Mouse (Mus musculus): ENCODE data around the gene B3galnt2.
"Not testable (repeated sequence)": the region's sequence is repeated elsewhere in the genome, so short reads cannot be mapped to it uniquely, and the experiment has no call there.

The B3galnt2 gene

DNA sequence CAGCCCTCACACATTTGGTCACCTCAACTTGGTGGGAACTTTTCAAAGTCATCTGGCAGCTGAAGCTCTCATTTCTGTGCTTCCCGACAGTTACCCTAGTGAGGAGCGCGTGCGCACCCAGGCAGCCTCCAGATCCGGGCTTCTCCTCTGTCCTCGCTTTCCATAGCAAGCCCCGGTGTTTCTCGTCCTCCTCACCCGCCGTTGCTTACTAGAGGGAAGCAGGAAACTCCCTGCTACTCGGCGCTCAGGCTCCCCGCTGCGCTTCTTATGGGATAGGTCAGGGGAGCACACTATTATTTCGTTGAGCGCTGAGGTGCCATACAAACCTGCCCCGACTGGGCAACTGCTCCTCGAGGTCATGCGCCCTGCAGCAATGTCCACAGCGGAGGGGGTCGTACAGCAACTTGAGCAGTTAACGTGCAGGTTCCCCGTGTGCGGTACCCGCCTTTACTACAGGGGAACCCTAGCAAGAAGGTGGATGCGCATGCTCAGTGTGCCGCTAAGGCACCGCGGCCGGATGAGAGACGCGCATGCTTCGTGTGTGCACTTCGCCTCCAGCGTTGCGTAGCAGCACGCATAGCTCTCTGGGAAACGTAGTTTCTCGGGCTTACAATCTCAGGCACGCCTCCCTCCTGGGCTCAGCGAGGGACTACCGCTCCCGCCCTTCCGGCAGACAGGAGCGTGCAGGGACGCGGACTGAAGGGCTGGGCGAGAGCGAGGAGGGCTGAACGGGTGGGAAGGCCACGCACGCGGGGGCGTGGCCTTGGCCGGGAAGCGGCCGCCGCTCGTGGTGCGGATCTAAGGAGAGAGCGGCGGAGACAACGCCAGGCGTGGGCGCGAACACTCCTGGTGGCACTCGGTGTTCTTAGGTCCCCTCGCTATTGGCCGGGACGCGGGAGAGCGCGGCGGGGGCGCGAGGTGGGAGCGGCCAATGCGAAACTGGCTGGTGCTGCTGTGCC is at the start of gene B3galnt2:
Gene B3galnt2, plus strand, starts transcription at position 596 of the 959 bp plus-strand sequence.
- DNase-seq (ENCODE audit: low read depth, low spot score): peak; percentile 100

DNA sequence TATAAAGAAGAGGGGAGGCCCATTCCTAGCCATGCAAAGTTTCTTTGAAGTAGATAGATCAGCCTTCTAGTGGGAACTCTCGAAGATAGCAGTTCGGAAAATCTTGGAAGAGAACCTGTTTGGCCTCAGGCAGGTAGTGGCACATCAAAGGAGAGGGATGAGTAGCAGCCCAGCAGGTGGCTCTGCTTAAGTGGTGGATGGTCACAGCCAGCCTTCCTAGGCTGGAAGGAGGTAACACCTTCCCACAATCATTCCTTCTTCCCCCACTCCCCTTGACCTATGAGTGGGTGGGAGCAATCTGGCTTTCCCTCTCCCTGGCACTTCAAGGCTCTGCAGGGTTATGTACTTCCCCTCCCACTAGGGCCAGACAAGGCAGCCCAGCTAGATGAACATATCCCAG is 42.9 kb upstream of the B3galnt2 start:
- no peak for DNase-seq (ENCODE audit: low read depth, low spot score)

DNA sequence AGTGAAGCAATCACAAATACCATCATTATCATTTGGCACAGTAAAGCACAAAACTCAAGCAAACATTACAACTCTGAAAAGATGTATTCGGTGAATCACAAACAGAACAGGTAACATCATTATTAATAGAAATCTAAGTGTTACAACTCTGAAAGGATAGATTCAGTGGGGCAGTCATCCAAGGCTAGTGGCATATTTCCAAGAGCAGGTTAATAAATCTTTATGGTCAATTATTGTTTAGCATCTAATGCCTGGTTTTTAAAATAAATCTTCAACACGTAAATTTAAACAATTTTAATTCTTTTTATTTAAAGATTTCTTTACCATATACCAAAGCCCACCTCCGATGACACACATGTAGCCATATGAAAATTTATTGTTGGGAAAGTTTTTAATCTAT is 34.9 kb upstream of the B3galnt2 start:
- no peak for DNase-seq (ENCODE audit: low read depth, low spot score)

DNA sequence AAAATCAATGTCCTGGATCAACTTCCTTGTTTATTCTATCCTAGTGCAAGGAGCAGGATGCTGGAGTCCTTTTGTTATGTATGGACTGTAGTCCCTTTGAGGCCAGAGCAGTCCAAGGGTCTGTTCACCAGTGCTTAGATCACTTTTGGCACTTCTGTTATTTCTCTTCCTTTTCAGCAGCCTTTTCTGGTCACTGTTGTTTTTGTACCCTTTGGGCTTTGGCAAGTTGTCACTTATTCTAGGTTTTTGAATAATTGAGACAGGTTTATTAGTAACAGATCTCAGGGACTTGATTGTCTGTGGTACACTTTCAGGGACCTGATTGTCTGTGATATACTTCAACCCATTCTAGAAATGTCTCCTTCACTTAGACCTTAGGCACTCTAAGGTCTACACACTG is 31.7 kb upstream of the B3galnt2 start:
- DNase-seq (ENCODE audit: low read depth, low spot score): no peak

DNA sequence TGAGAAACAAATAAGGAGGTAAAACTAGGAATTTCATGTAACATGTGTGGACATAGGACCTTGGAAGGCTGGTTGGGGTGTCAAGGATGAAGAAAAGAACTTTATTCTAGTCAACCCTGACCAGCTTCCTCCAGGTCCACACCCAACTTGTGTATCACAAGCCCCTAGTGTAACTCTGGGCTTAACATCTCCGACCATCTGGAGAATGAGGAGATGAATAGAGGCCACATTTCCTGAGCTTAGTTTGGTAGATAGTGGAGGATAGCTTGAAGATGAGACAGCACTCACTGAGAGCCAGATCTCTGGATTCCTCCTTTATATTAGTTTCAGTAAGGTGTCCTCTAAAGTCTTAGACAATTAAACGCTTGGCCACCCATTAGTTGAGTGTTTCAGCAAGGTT is 24.3 kb upstream of the B3galnt2 start:
- no peak for DNase-seq (ENCODE audit: low read depth, low spot score)

DNA sequence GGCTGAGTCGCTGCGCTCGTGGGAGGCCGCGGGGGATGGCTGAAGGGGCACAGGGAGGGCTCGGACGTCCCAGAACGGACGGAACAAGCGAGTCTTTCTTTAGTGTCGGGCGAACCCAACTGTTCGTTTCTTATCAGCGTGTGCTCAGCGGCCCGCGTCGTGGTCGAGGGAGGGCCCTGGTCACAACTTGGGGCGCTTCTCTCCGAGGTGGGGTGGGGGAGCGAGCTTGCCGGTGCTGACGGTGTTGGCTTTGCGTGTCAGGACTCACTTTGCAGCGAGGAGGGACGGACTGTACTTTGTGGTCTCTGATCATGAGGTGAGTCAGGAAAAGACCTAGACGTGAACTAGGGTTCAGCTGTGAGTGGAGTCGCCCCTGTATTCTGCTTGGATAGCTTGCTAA is 662 bp downstream of the B3galnt2 start:
- no peak for DNase-seq (ENCODE audit: low read depth, low spot score)

DNA sequence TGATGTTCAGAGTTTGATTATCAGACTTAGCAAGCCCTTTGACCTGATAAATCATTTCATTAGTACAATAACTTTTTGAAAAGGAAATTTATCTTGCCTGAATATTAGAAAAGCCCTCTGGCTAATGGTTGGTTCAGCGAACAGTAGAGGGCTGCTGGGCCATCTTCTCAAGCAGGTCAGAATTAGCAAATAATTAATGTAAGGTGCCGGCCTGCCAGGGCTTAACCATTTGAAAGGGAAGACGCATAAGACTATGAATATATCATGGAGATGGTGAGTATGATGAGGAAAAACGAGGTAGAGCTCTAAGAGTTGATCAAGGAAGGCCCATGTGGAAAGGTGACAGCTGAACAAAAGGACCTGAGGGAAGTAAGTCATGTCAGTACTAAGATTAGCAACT is 2.4 kb downstream of the B3galnt2 start:
- DNase-seq (ENCODE audit: low read depth, low spot score): no peak

DNA sequence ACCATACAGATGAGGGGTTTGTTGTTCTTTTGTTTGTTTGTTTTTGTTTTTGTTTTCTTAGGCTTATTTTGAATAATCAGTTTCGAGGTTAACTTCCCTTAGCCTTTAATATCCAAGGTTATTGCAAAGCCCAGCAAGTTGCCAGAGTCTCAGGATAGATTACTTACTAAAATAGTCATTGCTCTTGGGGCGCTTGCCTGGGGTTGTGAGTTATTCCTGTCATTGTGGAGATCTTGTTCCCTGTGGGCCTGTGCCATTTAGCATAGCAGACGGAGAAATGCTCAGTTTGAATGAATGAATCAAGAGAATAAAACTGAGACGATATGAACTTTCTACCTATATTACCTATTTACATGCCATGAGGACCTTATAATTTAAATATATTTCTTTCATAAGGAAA is 5.9 kb downstream of the B3galnt2 start:
- no peak for DNase-seq (ENCODE audit: low read depth, low spot score)

DNA sequence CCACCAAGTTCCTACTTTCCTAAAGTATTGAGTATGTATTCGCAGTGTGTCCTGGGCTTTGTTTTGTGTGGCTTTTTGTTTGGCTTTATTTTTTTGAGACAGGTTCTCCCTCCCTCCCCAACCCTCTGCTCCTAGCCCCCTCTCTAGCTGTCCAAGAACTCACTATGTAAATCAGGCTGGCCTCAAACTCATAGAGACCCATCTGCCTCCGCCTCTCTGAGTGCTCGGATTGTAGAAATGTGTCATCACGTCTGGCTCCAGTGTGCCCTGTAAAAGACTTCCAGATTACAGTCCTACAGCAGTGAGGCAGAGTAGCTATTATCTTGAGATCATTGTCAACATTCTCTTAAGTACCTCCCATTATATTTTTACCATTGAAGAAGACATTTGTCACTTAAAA is 6.8 kb downstream of the B3galnt2 start:
- DNase-seq (ENCODE audit: low read depth, low spot score): no peak

DNA sequence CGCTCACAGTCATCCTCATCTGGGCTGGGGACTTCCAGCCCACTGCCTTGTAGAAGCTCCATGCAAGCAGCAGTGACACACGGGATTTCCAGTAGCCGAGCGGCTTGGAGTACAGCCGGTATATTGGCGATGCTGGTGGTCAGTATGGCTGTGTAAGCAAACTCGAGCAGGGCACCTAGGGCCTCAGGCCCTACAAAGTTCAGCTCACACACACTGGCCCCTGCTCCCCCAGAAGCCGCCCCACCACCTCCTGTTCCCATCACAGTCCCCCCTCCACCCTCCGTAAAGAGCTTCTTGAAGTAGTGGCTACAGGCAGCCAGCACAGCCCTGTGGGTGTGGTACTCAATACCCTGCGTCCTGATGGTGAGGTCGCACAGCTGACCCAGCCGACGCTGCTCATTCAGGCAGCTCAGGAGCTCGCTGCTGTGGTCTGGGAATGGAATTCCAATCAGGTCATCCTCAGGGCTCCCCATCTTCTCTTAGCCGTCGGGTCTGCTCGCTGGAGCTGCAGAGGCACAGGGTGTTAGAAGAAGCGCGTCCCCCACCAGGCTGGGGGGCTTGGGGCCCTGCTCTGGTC is 11.2 kb downstream of the B3galnt2 start:
- DNase-seq (ENCODE audit: low read depth, low spot score): no peak

DNA sequence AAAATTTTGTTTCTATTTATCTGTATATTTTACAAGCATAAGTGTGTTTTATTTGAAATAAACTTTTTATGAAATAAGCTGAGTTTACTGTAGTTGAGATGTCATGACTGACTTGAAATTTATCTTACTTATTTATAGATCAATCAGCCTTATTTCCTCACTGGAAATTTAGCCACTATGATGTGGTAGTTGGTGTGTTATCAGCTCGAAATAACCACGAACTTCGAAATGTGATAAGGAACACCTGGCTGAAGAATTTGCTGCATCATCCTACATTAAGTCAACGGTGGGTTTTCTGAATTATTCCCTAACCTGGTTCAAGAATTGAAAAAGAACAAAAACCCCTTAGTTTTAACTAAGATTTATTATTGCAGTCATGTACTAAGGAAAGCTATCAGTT is 11.9 kb downstream of the B3galnt2 start:
- no peak for DNase-seq (ENCODE audit: low read depth, low spot score)

DNA sequence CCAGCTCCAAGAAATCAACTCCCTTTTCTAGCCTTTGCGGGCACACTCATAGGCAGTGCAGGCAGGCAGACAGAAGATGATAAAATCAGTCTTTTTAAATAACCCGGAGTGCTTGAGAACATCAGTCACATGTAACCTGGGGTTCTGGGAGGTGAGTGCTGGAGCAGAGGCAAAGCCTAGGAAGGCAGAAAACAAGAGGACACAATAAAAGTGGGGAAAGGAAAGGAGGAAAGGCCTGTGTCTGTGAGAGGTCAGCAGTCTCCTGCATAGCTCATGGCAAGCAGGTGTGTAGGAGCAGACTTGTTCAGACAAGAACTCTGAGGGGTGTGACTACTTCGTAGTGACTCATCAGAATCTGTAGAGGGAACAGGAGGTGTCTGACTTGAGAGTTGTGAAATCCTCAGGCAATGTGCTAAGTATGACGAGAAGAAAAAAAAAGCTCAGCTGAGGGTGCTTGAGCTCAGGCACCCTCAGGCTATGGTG is 14.4 kb downstream of the B3galnt2 start:
- no peak for DNase-seq (ENCODE audit: low read depth, low spot score)

DNA sequence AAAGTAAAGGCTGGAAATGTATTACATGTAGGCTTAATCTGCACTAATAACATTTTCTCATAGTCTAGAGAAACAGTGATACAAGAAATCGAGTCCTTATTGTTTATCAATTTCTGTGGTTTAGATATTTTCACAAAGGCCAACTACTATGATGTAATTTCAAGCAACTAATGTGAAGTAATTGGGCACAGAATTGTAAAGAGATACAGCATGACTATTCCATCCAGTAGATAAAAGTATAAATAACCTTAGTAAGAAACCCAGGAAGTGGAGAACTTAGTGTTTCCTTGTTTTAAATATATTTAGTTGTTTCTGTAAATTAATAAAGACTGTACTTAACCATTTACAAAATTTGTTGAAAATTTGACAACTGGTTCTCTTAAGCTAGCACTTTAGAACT is 15.5 kb downstream of the B3galnt2 start:
- DNase-seq (ENCODE audit: low read depth, low spot score): no peak

DNA sequence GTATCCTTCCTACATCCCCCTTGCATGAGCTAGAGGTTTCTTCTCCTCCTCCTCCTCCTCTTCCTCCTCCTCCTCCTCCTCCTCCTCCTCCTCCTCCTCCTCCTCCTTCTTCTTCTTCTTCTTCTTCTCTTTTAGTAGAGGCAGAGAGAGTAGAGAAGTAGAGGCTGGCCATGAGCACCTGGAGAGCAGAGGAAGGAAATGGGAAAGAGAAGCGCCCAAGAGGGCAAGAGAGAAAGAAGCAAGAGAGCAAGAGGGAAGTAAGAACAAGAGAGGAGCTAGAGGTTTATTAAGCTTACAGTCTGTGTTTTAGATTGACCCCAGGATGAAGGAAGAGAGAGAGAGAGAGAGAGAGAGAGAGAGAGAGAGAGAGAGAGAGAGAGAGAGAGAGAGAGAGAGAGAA is 27.6 kb downstream of the B3galnt2 start:
- DNase-seq (ENCODE audit: low read depth, low spot score): not testable (repeated sequence)

DNA sequence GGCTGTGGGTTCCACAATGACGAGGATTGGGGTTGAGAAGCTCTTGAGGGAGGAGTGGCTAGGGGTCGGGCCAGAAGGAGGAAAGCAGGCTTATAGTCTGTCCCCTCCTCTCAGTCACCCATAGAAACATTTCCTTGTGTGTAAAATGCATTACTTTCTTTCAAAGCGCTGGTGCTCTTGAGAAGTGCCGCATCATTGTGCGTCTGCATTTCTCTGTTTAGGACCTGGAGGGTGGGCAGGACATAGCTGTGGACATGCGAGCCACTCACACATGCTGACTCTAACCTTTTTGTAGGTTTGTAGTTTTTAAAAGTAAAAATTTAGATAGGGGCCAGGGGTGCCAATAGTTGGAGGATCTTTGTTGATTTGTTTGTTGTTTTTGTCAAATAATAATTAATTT is 29.3 kb downstream of the B3galnt2 start:
- DNase-seq (ENCODE audit: low read depth, low spot score): no peak

DNA sequence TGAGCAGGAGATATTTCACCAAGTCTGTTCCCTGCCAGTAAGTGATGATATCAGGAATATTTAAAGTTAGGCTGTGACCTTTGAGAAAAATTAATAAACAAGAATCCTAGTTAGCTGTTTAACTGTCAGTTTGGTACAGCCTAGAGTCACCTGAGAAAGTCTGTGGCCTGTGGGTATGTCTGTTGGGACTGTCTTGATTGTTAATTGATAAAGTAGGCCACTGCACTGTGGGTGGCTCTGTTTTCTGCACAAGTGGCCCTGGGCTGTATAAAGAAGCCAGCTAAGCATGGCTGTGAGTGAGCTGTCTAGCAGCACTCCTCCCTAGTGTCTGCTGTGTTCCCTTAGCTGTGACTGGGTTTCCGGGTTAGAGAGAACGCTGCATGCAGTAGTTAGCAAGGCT is 34.9 kb downstream of the B3galnt2 start:
- DNase-seq (ENCODE audit: low read depth, low spot score): no peak

DNA sequence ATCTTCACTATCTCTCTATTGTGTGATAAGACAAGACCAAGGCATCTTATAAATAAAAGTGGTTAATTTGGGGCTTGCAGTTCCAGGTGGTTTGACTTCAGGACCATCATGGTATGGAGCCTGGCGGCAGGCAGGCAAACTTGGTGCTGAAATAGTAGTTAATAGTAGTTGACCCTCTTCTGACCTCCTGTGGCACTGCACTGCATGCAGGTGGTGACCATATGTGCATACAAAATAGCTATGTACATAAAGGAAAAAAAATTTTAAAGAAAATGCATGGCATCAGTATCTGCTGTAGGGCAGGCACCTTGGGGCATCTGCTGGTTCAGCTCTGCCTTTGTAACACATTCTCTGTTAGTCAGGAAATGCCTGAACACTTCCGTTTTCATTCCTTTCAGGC is 36.1 kb downstream of the B3galnt2 start:
- DNase-seq (ENCODE audit: low read depth, low spot score): no peak

DNA sequence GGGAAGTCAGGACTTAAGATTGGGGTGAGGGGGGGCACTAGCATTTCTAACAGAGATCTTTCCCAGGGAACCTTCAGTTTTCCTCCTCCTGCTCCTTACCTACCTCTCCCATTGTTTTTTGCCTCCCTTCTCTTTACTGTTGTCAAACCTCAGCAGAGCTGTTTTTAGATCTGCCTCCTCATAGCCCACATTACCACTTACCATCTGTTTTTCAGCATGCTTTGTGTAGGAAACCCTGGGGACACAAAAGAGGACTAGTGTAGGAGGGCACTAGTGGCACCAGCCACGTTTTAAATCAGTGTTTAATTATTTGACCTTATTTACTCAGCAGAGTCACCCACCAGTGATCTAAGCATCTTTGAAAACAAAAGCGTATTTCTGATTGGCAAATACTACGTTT is 38.8 kb downstream of the B3galnt2 start:
- no peak for DNase-seq (ENCODE audit: low read depth, low spot score)

DNA sequence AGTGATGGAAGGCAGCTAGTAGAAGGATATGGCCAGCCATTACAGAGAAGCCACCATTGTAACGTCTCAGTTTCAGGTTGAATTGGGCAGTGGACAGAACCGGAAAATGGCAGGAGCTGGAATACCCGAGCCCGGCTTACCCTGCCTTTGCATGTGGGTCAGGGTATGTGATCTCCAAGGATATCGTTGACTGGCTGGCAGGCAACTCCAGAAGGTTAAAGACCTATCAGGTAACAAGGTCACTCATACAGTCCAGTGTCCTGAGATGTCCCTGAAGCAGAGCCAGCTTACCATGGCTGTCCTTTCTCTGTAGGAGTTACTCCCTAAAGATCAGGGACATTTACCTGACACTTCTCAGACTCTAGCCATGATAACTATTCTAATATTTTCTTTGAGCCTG is 40.8 kb downstream of the B3galnt2 start:
- DNase-seq (ENCODE audit: low read depth, low spot score): no peak

DNA sequence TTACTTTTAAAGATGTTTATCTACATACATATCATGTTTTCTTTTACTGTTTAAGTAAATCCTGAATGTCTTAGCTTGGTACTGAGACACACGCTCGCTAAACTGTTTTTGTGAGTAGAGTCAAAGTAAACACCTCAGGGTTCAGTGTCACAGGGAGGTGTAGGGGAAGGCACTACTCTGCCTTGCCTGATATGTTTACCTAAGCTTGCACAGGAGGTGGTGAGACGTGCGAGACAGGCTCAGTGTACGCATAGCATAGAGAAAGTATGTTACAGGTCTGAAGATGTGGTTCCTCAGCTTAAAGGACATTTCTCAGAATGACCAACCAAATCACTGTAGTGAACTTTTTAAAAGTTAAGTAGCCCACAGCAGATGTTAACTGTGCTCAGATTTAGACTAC is 43.2 kb downstream of the B3galnt2 start:
- no peak for DNase-seq (ENCODE audit: low read depth, low spot score)

DNA sequence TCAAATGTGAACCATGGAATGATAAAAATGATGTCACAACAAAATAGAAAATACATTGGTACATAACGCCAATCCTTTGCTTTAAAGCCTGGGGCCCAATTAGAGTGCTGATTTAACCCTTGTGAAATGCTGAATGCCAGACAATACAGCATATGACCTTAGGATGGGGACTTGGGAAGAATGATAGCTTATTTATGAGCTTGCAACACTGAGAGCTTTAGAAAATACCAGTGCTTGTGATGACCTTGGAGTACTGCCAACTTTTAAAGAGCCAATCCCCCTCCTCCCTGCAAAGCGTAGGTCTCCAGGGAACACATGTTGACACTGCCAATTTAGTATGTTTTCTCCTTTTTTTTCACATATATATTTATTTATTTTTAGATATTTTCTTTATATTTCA is 48.4 kb downstream of the B3galnt2 start:
- DNase-seq (ENCODE audit: low read depth, low spot score): no peak

DNA sequence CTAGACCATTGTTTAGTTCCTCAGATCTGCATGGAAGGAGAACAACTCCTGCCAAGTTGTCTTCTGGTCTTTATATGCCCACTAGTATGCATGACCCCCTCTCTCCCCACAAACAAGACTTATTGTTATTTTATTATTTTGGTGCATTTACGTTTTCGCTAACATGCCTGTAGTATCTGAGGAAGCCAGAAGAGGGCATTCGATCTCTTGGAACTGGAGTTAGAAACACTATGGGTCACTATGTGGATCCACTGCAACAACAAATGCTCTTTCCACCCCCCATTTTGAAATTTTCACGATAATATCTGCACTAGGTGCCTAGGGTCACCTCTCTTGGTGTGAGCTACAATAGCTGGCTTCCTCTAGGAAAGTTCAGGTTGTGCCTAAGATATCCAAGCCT is 49.8 kb downstream of the B3galnt2 start:
- no peak for DNase-seq (ENCODE audit: low read depth, low spot score)

DNA sequence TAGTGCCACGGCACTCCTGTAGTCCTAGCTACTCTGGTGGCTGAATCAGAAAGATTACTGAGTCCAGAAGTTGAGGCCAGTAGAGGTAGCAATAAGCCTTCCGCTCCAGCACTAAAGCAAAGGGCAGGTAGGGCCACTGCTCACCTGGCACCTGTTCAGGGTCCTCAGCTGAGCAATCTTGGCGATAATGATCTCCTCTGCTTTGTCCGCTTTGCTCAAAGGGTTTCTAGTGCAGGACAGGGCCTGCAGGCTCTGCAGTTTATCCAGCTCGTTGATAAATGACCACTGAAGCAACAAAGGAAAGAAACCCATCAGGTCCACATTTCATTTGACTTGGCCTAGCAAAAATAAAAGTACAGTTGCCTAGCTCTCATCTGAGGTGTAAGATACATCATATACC is 50.7 kb downstream of the B3galnt2 start:
- no peak for DNase-seq (ENCODE audit: low read depth, low spot score)
